1 mouse cellular context compared by ENCODE assay signal in genomic region chr6:34921941-34922340, GRCm38 (mm10).
TF ChIP-seq lines count a peak whose summit lies in the region.

No protein-coding gene starts in this region.

TF ChIP-seq in MEL, 35 proteins besides CTCF, POLR2A, EP300 and RAD21 (continued from another document):
- TF ChIP-seq ZC3H11A (IDR thresholded peaks at IDR 0.05; ENCODE audit: low read depth, low read length), result peak; percentile 72
- peak; percentile 71 for TF ChIP-seq SMC3 (IDR thresholded peaks at IDR 0.05; ENCODE audit: low read depth, low read length)
- no peak for TF ChIP-seq MAX (IDR thresholded peaks at IDR 0.05; ENCODE audit: low read length)
